Mouse (Mus musculus): ENCODE measurements at regions not wholly inside any gene's neighbourhood (a gene's known extent, or its start where the extent isn't known, plus 50 kb on each side); places are given as distances from the start of the nearest gene placed in this dataset.

DNA sequence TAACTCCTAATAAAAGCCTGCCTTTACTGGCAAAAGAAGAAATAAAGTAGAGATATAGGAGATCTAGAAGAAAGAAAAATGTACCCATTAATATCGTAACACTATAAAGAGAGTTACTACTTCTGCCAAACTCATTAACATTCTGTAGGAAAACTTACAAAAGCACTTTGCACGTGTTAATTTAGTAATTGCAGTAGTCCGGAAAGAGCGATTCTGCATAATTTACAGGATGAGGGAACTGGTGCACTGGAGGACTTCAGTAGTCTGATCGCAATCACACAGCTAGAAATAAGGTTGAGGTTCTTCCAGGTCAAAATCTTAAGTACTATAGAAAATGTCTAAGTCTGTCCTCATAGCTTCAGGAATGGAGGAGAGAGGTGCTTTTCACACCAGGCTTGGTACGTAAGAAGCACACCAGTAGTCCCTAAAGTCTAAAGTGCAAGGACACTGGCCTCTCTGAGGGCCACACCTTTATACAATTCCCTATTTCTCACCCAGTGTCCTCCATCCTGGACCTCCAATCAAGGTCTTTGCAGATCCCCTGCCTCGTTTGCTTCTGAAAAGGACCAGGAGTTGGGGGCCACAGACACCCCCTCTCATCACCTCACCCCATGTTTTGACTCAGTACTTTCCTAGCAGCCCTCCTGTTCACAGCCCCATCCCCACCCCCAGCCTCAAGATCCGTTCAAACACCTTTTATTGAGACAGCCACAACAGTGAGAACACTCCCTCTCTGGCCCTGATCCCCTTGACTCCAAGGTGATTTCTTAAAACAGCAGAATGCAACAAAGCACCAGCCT, 251.0 kb upstream of the Prkcq start:
- H3K4me3 ChIP-seq (ENCODE audit: low read depth, low read length) = no peak overlapping the region
- TF ChIP-seq CTCF (IDR thresholded peaks at IDR 0.05; ENCODE audit: low read depth) = no peak
- no peak for TF ChIP-seq EP300 (IDR thresholded peaks at IDR 0.05; ENCODE audit: low read depth)
- no peak overlapping the region for H3K9ac ChIP-seq (replicated peaks)
- no peaks in the 10 kb centered on the region for H3K36me3 ChIP-seq (replicated peaks; ENCODE audit: insufficient read depth, low read length)
- H3K4me1 ChIP-seq (ENCODE audit: insufficient read depth) = no peaks in the 10 kb centered on the region
- ATAC-seq (no peak), DNase-seq (no peak)
- H3K27me3 ChIP-seq (ENCODE audit: insufficient read depth, low read length) = no peaks in the 10 kb centered on the region
- H3K4me2 ChIP-seq (ENCODE audit: low read depth, low read length) = no peak overlapping the region
- 58% methylated on average over 8 of the region's 8 CpGs for WGBS (ENCODE audit: insufficient replicate concordance)
- H3K9me3 ChIP-seq (ENCODE audit: low read length) = no peaks in the 10 kb centered on the region
- H3K27ac ChIP-seq (ENCODE audit: low read depth) = no peak overlapping the region

GRCm38 (mm10) chr2:10921486-10922450, 250.1 kb upstream of the Prkcq start:
- ATAC-seq (no peak), DNase-seq (no peak)
- Histone ChIP-seq H3K4me3 (ENCODE audit: low read depth, low read length) (no peak overlapping the region), H3K9ac (replicated peaks) (no peak overlapping the region), H3K9me3 (ENCODE audit: low read length) (no peaks in the 10 kb centered on the region), H3K27ac (ENCODE audit: low read depth) (no peak overlapping the region), H3K27me3 (ENCODE audit: insufficient read depth, low read length) (no peaks in the 10 kb centered on the region), H3K4me2 (ENCODE audit: low read depth, low read length) (no peak overlapping the region), H3K36me3 (replicated peaks; ENCODE audit: insufficient read depth, low read length) (no peaks in the 10 kb centered on the region), H3K4me1 (ENCODE audit: insufficient read depth) (no peaks in the 10 kb centered on the region)
- TF ChIP-seq CTCF (IDR thresholded peaks at IDR 0.05; ENCODE audit: low read depth) = no peak
- no peak for TF ChIP-seq EP300 (IDR thresholded peaks at IDR 0.05; ENCODE audit: low read depth)
- WGBS (ENCODE audit: insufficient replicate concordance) = 37% methylated on average over 13 of the region's 13 CpGs

GRCm38 (mm10) chr2:10923984-10924383, 247.9 kb upstream of the Prkcq start:
- H3K36me3 ChIP-seq (replicated peaks; ENCODE audit: insufficient read depth, low read length) = no peaks in the 10 kb centered on the region
- 62% methylated on average over 4 of the region's 4 CpGs for WGBS (ENCODE audit: insufficient replicate concordance)
- H3K9me3 ChIP-seq (ENCODE audit: low read length) = no peaks in the 10 kb centered on the region
- DNase-seq (no peak), ATAC-seq (no peak)
- TF ChIP-seq EP300 (IDR thresholded peaks at IDR 0.05; ENCODE audit: low read depth) (no peak), CTCF (IDR thresholded peaks at IDR 0.05; ENCODE audit: low read depth) (no peak)
- H3K27ac ChIP-seq (ENCODE audit: low read depth) = no peak overlapping the region
- no peak overlapping the region for H3K4me2 ChIP-seq (ENCODE audit: low read depth, low read length)
- H3K9ac ChIP-seq (replicated peaks) = no peak overlapping the region
- no peaks in the 10 kb centered on the region for H3K4me1 ChIP-seq (ENCODE audit: insufficient read depth)
- H3K4me3 ChIP-seq (ENCODE audit: low read depth, low read length) = no peak overlapping the region
- no peaks in the 10 kb centered on the region for H3K27me3 ChIP-seq (ENCODE audit: insufficient read depth, low read length)

- WGBS (ENCODE audit: insufficient replicate concordance) = 72% methylated on average over 7 of the region's 7 CpGs
- Histone ChIP-seq H3K9me3 (ENCODE audit: low read length) (no peaks in the 10 kb centered on the region), H3K36me3 (replicated peaks; ENCODE audit: insufficient read depth, low read length) (no peaks in the 10 kb centered on the region), H3K4me1 (ENCODE audit: insufficient read depth) (no peaks in the 10 kb centered on the region), H3K27me3 (ENCODE audit: insufficient read depth, low read length) (no peaks in the 10 kb centered on the region), H3K9ac (replicated peaks) (no peak overlapping the region), H3K4me3 (ENCODE audit: low read depth, low read length) (no peak overlapping the region), H3K27ac (ENCODE audit: low read depth) (no peak overlapping the region), H3K4me2 (ENCODE audit: low read depth, low read length) (no peak overlapping the region)
- TF ChIP-seq CTCF (IDR thresholded peaks at IDR 0.05; ENCODE audit: low read depth) (no peak), EP300 (IDR thresholded peaks at IDR 0.05; ENCODE audit: low read depth) (no peak)
- no peak for ATAC-seq
- no peak for DNase-seq
Measured at GRCm38 (mm10) chr2:10925361-10925760, 246.5 kb upstream of the Prkcq start.

- H3K4me3 ChIP-seq (ENCODE audit: low read depth, low read length) = no peak overlapping the region
- no peak overlapping the region for H3K27ac ChIP-seq (ENCODE audit: low read depth)
- no peak overlapping the region for H3K4me2 ChIP-seq (ENCODE audit: low read depth, low read length)
- TF ChIP-seq EP300 (IDR thresholded peaks at IDR 0.05; ENCODE audit: low read depth) (no peak), CTCF (IDR thresholded peaks at IDR 0.05; ENCODE audit: low read depth) (no peak)
- WGBS (ENCODE audit: insufficient replicate concordance) = 78% methylated on average over 1 of the region's 1 CpGs
- H3K9ac ChIP-seq (replicated peaks) = no peak overlapping the region
- DNase-seq (no peak), ATAC-seq (no peak)
- H3K4me1 ChIP-seq (ENCODE audit: insufficient read depth) = no peaks in the 10 kb centered on the region
- H3K27me3 ChIP-seq (ENCODE audit: insufficient read depth, low read length) = no peaks in the 10 kb centered on the region
- H3K9me3 ChIP-seq (ENCODE audit: low read length) = no peaks in the 10 kb centered on the region
- no peaks in the 10 kb centered on the region for H3K36me3 ChIP-seq (replicated peaks; ENCODE audit: insufficient read depth, low read length)
Measured at GRCm38 (mm10) chr2:10937405-10937804, 234.5 kb upstream of the Prkcq start.

- H3K27me3 ChIP-seq (ENCODE audit: insufficient read depth, low read length) = no peaks in the 10 kb centered on the region
- H3K36me3 ChIP-seq (replicated peaks; ENCODE audit: insufficient read depth, low read length) = no peaks in the 10 kb centered on the region
- TF ChIP-seq CTCF (IDR thresholded peaks at IDR 0.05; ENCODE audit: low read depth) (no peak), EP300 (IDR thresholded peaks at IDR 0.05; ENCODE audit: low read depth) (no peak)
Measured at GRCm38 (mm10) chr2:10965224-10965623, 206.7 kb upstream of the Prkcq start.

More at GRCm38 (mm10) chr2:10965224-10965623, 206.7 kb upstream of the Prkcq start:
- H3K4me1 ChIP-seq (ENCODE audit: insufficient read depth) = no peaks in the 10 kb centered on the region
- no peak overlapping the region for H3K27ac ChIP-seq (ENCODE audit: low read depth)
- H3K9me3 ChIP-seq (ENCODE audit: low read length) = no peaks in the 10 kb centered on the region
- no peak overlapping the region for H3K4me3 ChIP-seq (ENCODE audit: low read depth, low read length)
- H3K9ac ChIP-seq (replicated peaks) = no peak overlapping the region
- no peak for DNase-seq
- WGBS (ENCODE audit: insufficient replicate concordance) = 71% methylated on average over 7 of the region's 7 CpGs
- no peak for ATAC-seq
- H3K4me2 ChIP-seq (ENCODE audit: low read depth, low read length) = no peak overlapping the region

Measured in liver, postnatal 0 days (tissue).